Mouse (Mus musculus) liver, adult 2 months (tissue): ENCODE results near the gene Nudc. TPM values are rescaled to one million over a fixed set of nuclear protein-coding genes. Genes with fewer than 3 reads are reported as not detected.
"Not testable (repeated sequence)": the region's sequence is repeated elsewhere in the genome, so short reads cannot be mapped to it uniquely, and the experiment has no call there.

Source experiments
- DNase-seq: peaks from one replicate; pipeline ENCODE4 v3.0.0-alpha.2; 2011; ENCODE audit warnings: low read depth, low spot score; ENCODE audit errors: extremely low read depth
- H3K27ac ChIP-seq: fragments of 200-500 bp; replicated peaks from 2 replicates; pipeline ENCODE4 v1.5.1; 2012; ENCODE audit warnings: low read depth, mild to moderate bottlenecking, control low read depth, inconsistent platforms, low read length; ENCODE audit not compliant: insufficient read depth
- H3K27me3 ChIP-seq: fragments of 200-500 bp; 2 replicates; pipeline ENCODE4 v1.6.1; 2012; ENCODE audit warnings: mild to moderate bottlenecking, moderate library complexity, low read length, inconsistent platforms; ENCODE audit not compliant: control insufficient read depth, insufficient read depth
- H3K36me3 ChIP-seq: fragments of 200-500 bp; 2 replicates; pipeline ENCODE4 v1.6.1; 2012; ENCODE audit warnings: low read length, inconsistent platforms; ENCODE audit not compliant: control insufficient read depth, insufficient read depth
- H3K4me1 ChIP-seq: fragments of 200-500 bp; 2 replicates; pipeline ENCODE4 v1.6.1; 2011; ENCODE audit warnings: low read length; ENCODE audit not compliant: control insufficient read depth, insufficient read depth
- H3K4me3 ChIP-seq: fragments of 200-500 bp; 2 replicates; pipeline ENCODE4 v1.5.1; 2011; ENCODE audit warnings: low read depth, mild to moderate bottlenecking, control low read depth, low read length, moderate library complexity; ENCODE audit not compliant: insufficient read depth
- H3K79me2 ChIP-seq: fragments of 200-500 bp; 2 replicates; pipeline ENCODE4 v1.6.1; 2012; ENCODE audit warnings: inconsistent platforms, mild to moderate bottlenecking, low read length, moderate library complexity; ENCODE audit not compliant: control insufficient read depth, insufficient read depth
- H3K9ac ChIP-seq: fragments of 200-500 bp; 2 replicates; pipeline ENCODE4 v1.6.1; 2012; ENCODE audit warnings: low read depth, mild to moderate bottlenecking, control low read depth, inconsistent platforms, low read length
- CTCF ChIP-seq: fragments of 200-500 bp; IDR thresholded peaks from 2 replicates; pipeline ENCODE4 v1.5.1; 2011; ENCODE audit warnings: low read depth, low read length, control low read depth
- POLR2A ChIP-seq: fragments of 200-500 bp; IDR thresholded peaks from 2 replicates; pipeline ENCODE4 v1.6.1; 2011; ENCODE audit warnings: low read length, control low read depth; ENCODE audit not compliant: insufficient read depth; ENCODE audit errors: extremely low read depth
- WGBS: fragments of 180-500 bp; shearing (Covaris S2); methylation state at CpG from one replicate; pipeline ENCODE4 v1.1.7; 2018; 5-methylcytosine and 5-hydroxymethylcytosine counted together
- polyA plus RNA-seq: library from polyadenylated mRNA; depleted of rRNA; stranded (reverse); fragments of >200 nt; gene quantifications from 2 replicates; pipeline ENCODE4 v1.2.3, GENCODE M21; 2012
- total RNA-seq: library from RNA; depleted of rRNA; stranded (reverse); fragments of >200 nt; gene quantifications from 2 replicates; pipeline ENCODE4 v1.2.3, GENCODE M21; 2014

Nudc gene
- total and polyA plus RNA-seq, 2 experiments, result 48.7 to 50.6 TPM

GRCm38 (mm10) chr4:133532777-133533176, 13.0 kb downstream of the Nudc start:
- Histone ChIP-seq H3K27me3 (no peaks in the 10 kb centered on the region), H3K4me1 (no peaks in the 10 kb centered on the region), H3K9ac (no peak overlapping the region), H3K36me3 (peaks cover 9% of the 10 kb centered on the region), H3K79me2 (no peaks in the 10 kb centered on the region), H3K4me3 (no peak overlapping the region), H3K27ac (no peak overlapping the region)
- 23% methylated on average over 3 of the region's 3 CpGs for WGBS
- no peak for TF ChIP-seq POLR2A
- TF ChIP-seq CTCF, result peak; percentile 50
- peak; percentile 19 for DNase-seq

GRCm38 (mm10) chr4:133527788-133528187, 18.0 kb downstream of the Nudc start:
- H3K79me2 ChIP-seq, result no peaks in the 10 kb centered on the region
- TF ChIP-seq POLR2A, result no peak
- no peak for TF ChIP-seq CTCF
- H3K4me1 ChIP-seq, result no peaks in the 10 kb centered on the region
- peaks cover 4% of the 10 kb centered on the region for H3K36me3 ChIP-seq
- H3K9ac ChIP-seq, result no peak overlapping the region
- no peak overlapping the region for H3K27ac ChIP-seq
- 82% methylated on average over 16 of the region's 16 CpGs for WGBS
- no peak overlapping the region for H3K4me3 ChIP-seq
- no peaks in the 10 kb centered on the region for H3K27me3 ChIP-seq
- DNase-seq, result no peak

- Histone ChIP-seq H3K36me3 (no peaks in the 10 kb centered on the region), H3K4me1 (no peaks in the 10 kb centered on the region), H3K79me2 (no peaks in the 10 kb centered on the region), H3K9ac (no peak overlapping the region), H3K27me3 (no peaks in the 10 kb centered on the region), H3K4me3 (no peak overlapping the region), H3K27ac (no peak overlapping the region)
- TF ChIP-seq CTCF (no peak), POLR2A (no peak)
- DNase-seq, result no peak
- WGBS, result 62% methylated on average over 2 of the region's 2 CpGs
Measured at GRCm38 (mm10) chr4:133521502-133521901, 24.3 kb downstream of the Nudc start.

GRCm38 (mm10) chr4:133519369-133519665, 26.5 kb downstream of the Nudc start:
- H3K4me1 ChIP-seq, result no peaks in the 10 kb centered on the region
- 10% methylated on average over 25 of the region's 25 CpGs for WGBS
- H3K79me2 ChIP-seq, result no peaks in the 10 kb centered on the region
- H3K27me3 ChIP-seq, result no peaks in the 10 kb centered on the region
- TF ChIP-seq POLR2A (no peak), CTCF (no peak)
- peak overlapping the region; percentile 84 for H3K9ac ChIP-seq
- H3K36me3 ChIP-seq, result no peaks in the 10 kb centered on the region
- no peak for DNase-seq
- H3K27ac ChIP-seq, result no peak overlapping the region
- H3K4me3 ChIP-seq, result peak overlapping the region; percentile 63

- Histone ChIP-seq H3K4me1 (no peaks in the 10 kb centered on the region), H3K4me3 (peak within 1 kb of the TSS; percentile 63), H3K79me2 (no peaks in the 10 kb centered on the region), H3K9ac (peak within 1 kb of the TSS; percentile 84), H3K27ac (no peak within 1 kb of the TSS), H3K27me3 (no peaks in the 10 kb centered on the region), H3K36me3 (no peaks in the 10 kb centered on the region)
- no peak for TF ChIP-seq POLR2A
- TF ChIP-seq CTCF, result no peak
- WGBS, result 6% methylated on average over 68 of the region's 69 CpGs
- peak; percentile 52 for DNase-seq
Measured at GRCm38 (mm10) chr4:133518601-133519368, 27.0 kb downstream of the Nudc start, which contains the start of gene Kdf1. TSS of gene Kdf1 (plus strand) at chr4:133518963.

GRCm38 (mm10) chr4:133512972-133513371, 32.8 kb downstream of the Nudc start:
- no peaks in the 10 kb centered on the region for H3K36me3 ChIP-seq
- no peak overlapping the region for H3K4me3 ChIP-seq
- no peaks in the 10 kb centered on the region for H3K27me3 ChIP-seq
- peak; percentile 63 for DNase-seq
- 9% methylated on average over 8 of the region's 8 CpGs for WGBS
- TF ChIP-seq POLR2A (no peak), CTCF (peak; percentile 99)
- H3K79me2 ChIP-seq, result no peaks in the 10 kb centered on the region
- H3K9ac ChIP-seq, result no peak overlapping the region
- no peaks in the 10 kb centered on the region; the same call in 1 of the 2 replicates for H3K4me1 ChIP-seq
- H3K27ac ChIP-seq, result no peak overlapping the region

GRCm38 (mm10) chr4:133512511-133512910, 33.3 kb downstream of the Nudc start:
- H3K4me1 ChIP-seq, H3K4me3 ChIP-seq, H3K79me2 ChIP-seq, H3K9ac ChIP-seq, H3K27me3 ChIP-seq, H3K27ac ChIP-seq, H3K36me3 ChIP-seq: not testable (repeated sequence)
- peak; percentile 45 for DNase-seq
- WGBS, result 17% methylated on average over 5 of the region's 5 CpGs
